Mouse (Mus musculus): ENCODE data around the gene Mlph. TPM values are rescaled to one million over a fixed set of nuclear protein-coding genes. Genes with fewer than 3 reads are reported as not detected.

Gene Mlph
- polyA plus RNA-seq, 1 experiment from 2014 or later: 1.3 TPM

Other genes starting within 250 kb of the Mlph start
- 72.9 and 81.8 TPM in 2 replicates for gene Col6a3, start 71.1 kb upstream of the Mlph start, polyA plus RNA-seq (2015; fragmentation: Nextera tagmentation; extraction: Ambion mirVana)
- gene Prlh, start 38.0 kb downstream of the Mlph start, polyA plus RNA-seq (2015; fragmentation: Nextera tagmentation; extraction: Ambion mirVana): not detected in 2 replicates
- 3.1 and 3.8 TPM in 2 replicates for gene Rab17, start 54.6 kb downstream of the Mlph start, polyA plus RNA-seq (2015; fragmentation: Nextera tagmentation; extraction: Ambion mirVana)
- 54.8 and 60.6 TPM in 2 replicates for gene Lrrfip1, start 83.7 kb downstream of the Mlph start, polyA plus RNA-seq (2015; fragmentation: Nextera tagmentation; extraction: Ambion mirVana)
- gene Rbm44, start 230.0 kb downstream of the Mlph start, polyA plus RNA-seq (2015; fragmentation: Nextera tagmentation; extraction: Ambion mirVana): 1.0 and 1.7 TPM in 2 replicates